Mouse (Mus musculus) neutrophil, adult 5-6 weeks (primary cell): ENCODE measurements around the gene Slc16a6. TPM values are rescaled to one million over a fixed set of nuclear protein-coding genes. Genes with fewer than 3 reads are reported as not detected.

ENCODE experiments used
- ATAC-seq: fragments of 151-379, 151-347 bp; 2 replicates; pipeline ENCODE4 v1.8.0; 2017; ENCODE audit warnings: mild to moderate bottlenecking, moderate TSS enrichment; ENCODE audit not compliant: insufficient number of reproducible peaks, poor library complexity, low FRiP score, severe bottlenecking; ENCODE audit errors: extremely low read depth
- total RNA-seq: library from RNA; stranded (forward); fragments of 200-1000 nt; gene quantifications from 2 replicates; pipeline ENCODE4 v1.2.3, GENCODE M21; 2017

Gene Slc16a6
- total RNA-seq, 1 experiment from 2014 or later = 45.0 TPM

- no peak for ATAC-seq
These were observed 51.1 kb downstream of the Slc16a6 start for GRCm38 (mm10) chr11:109422263-109422662.

DNA sequence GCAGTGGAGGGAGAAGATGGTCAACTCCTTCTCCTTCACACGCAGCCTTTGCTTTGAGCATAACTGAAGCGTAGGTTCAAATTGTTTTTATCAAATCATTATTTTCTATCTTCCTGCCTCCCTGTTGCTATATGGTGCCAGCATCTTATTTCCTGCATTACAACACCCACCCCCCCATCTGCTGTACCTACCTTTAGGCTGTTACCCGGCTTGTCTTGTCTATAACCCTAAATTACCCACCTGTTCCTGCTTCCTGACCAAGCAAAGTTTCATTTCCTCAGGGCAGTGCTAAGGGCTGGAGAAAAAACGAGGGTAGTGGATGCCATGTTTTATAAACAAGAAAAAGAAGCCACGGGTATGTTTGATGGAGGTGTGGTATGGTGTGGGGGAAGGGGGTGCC, 52.2 kb downstream of the Slc16a6 start:
- no peak for ATAC-seq

DNA sequence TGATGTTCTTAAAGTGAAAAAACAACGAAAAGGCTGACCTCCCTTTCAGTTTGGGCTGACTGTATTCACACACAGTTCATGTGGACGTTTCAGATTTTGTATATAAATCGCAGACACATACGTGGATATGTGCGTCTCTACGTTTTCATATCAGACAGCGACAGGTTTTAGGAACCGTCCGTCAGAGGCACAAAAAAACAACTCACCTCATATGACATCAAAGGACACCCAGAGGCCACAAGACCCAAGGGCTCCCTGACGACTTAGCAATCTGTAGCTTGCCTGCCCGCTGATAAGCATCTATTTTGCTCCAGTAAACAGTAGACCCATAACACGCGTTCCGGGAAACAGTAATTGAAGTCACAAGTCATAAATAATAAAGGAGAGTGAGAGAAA, 52.8 kb downstream of the Slc16a6 start:
- ATAC-seq = peak; percentile 10; the same call in 1 of the 2 replicates

GRCm38 (mm10) chr11:109419961-109420566, 53.3 kb downstream of the Slc16a6 start:
- ATAC-seq = peak; percentile 88

DNA sequence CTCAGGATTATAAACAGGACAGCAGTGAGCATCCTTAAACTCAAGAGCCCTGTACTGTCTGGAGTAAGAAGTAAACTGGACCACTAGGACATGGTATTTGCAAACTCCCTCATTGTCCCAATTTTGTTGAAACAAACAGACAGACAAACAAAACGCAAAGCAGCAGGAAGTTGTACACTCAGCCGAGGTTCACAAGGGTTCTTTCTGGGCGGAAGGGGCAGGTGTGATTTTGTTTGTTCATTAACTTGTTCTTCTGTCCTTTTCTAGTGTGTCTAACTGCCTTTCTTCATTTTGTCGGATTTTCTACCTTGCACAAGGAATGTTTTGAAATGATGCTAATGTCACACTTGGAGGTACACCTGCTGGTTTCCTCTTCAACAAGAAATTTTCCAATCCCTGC, 53.9 kb downstream of the Slc16a6 start:
- ATAC-seq = no peak

GRCm38 (mm10) chr11:109417472-109418040, 55.8 kb downstream of the Slc16a6 start:
- ATAC-seq = no peak

- no peak for ATAC-seq
These were observed 56.5 kb downstream of the Slc16a6 start for GRCm38 (mm10) chr11:109416709-109417420.

DNA sequence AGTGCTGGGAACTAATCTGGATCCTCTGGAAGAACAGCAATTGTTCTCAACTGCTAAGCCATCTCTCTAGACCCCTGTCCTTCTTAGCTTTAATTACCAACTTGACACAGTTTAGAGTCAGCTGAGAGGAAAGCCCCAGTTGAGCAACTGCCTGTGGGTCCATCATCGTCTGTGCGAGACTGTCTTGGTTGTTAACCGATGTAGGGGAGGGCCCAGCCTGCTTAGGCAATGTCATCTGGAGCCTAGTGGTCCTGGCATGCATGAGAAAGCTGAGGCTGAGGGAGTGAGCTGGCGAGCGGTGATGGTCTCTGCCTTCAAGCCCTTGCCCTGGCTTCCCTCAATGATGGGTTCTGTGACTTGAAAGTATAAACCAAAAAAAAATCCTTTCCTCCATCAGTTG, 58.6 kb downstream of the Slc16a6 start:
- no peak for ATAC-seq

DNA sequence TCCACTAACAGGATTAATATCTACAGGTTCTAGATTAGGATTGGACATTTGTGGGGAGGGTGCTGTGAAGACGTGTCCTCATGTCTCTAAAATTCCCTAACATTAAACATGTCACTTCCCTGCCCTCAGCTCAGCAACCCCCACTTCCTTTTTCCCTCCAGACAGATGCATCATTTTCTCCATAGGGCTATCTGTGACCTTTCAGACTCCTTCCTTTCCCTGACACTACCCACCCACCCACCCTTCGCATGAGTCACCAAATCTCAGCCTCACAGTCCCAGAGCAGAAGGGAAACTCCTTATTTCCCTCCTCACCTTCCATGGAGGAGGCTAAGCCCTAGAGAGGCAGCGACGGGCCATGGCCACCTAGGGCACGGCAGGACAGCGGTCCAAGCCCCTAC, 59.8 kb downstream of the Slc16a6 start, which contains the start of gene 9930022D16Rik:
Gene 9930022D16Rik, plus strand, starts transcription at position 301 of the 400 bp plus-strand sequence.
- ATAC-seq = no peak

DNA sequence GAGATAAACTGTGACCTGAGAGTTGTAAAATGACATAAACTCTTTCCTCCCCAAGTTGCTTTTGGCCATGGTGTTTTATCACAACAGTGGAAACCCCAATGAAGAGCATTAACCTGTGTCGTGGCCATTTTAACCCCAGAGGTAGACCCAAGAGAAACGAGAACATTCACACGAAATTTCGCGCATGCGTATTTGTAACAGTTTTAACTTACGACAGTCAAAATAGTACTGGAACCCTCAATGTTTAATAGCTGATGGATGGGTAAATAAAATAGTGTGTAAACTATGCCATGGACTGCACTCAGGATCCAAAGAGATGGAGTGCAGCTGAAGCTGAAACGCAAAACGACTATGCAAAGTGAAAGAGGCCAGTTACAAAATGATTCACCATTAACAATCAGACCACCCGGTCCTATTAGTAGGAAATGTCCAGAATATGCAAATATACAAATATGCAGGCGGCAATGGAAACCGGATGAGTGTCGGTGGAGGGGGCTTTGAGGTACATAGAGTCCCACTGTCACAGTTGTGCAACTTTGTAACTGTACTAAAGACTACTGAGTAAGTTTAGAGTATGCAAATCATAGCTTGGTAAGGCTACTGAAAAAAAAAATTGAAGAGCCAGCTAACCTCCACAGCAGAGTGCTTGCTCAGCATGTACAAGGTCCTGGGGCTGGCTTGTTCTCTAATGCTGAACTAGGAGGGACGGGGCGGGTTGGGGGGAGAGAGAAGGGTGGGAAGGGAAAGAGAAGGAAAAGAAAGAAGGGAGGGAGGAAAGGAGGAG, 63.0 kb downstream of the Slc16a6 start:
- no peak for ATAC-seq

GRCm38 (mm10) chr11:109406431-109406830, 67.0 kb downstream of the Slc16a6 start:
- no peak for ATAC-seq

Other genes starting within 250 kb of the Slc16a6 start
- gene Rgs9, start 175.5 kb downstream of the Slc16a6 start, total RNA-seq = 0.35 and 0.49 TPM in 2 replicates
- 79.8 and 95.4 TPM in 2 replicates for gene Gna13, start 110.8 kb downstream of the Slc16a6 start, total RNA-seq
- gene 9930022D16Rik, start 59.7 kb downstream of the Slc16a6 start, total RNA-seq = 0.23 and 0.98 TPM in 2 replicates
- gene Amz2, start 47.7 kb downstream of the Slc16a6 start, total RNA-seq = 39.3 and 41.0 TPM in 2 replicates
- gene Arsg, start 224 bp downstream of the Slc16a6 start, total RNA-seq = 21.5 and 24.6 TPM in 2 replicates
- 1.2 and 2.4 TPM in 2 replicates for gene Wipi1, start 138.4 kb upstream of the Slc16a6 start, total RNA-seq
- gene Prkar1a, start 175.8 kb upstream of the Slc16a6 start, total RNA-seq = 123 and 153 TPM in 2 replicates
- gene Fam20a, start 248.7 kb upstream of the Slc16a6 start, total RNA-seq = 0.25 TPM in 1 of 2 replicates, not detected in the other